Mouse (Mus musculus) ovary, postnatal 14 days (tissue): ENCODE data around the gene Morn2.
"Not testable (repeated sequence)": the region's sequence is repeated elsewhere in the genome, so short reads cannot be mapped to it uniquely, and the experiment has no call there.

Source experiments
- DNase-seq: peaks from one replicate; pipeline ENCODE4 v3.0.0; 2022; ENCODE audit warnings: low spot score

The Morn2 gene

DNA sequence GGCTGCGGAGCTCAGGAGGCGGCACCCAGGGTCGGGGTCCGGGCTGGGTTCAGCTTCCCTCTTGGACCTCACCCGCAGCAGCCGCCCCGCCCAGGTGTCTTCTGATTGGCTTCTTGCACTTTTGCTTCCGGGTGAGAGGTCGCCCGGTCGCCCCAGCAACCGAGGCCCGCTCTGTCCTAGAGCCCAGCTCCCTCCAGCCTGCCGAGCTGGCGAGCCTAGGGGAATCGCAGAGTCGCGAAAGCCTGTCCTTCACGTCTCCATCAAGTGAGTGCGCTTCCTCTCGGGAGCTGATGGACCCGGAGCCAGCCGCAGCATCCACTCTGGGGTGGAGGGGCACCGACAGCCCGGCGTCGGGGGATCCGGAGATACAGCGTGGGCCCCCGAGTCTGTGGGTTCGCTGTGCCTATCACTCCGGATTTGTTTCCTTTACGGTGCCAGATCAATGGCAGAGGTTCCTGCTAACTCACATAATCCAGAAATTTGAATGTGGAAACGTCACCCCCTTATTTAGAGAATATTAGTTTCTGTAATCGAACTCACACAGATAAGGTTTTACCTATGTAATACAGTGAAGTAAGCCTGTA, at the start of gene Morn2, which contains the start of gene Dhx57:
Gene Morn2 (plus strand): TSS at position 130 of the 584 bp plus-strand sequence.
Gene Dhx57 (minus strand): TSS at position 403 of the 584 bp plus-strand sequence.
- DNase-seq = peak; percentile 98

DNA sequence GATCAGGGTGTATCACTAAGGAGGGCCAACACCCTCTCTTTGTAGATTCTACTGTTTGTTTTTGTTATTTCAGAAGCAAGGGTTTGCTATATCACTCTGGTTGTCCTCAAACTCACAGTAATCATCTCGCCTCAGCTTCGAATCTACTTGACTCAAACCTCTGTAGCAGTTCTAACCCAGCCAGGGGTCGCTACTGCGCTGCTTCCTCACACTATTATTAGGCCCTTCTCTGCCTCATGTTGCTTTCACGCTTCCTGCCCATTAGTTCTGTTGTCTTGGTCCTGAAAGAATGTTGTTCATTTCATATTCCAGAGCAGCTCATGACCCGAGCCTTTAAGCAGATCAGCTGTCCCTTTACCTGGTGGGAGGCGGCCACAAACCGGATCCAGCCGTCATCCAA, 48.4 kb upstream of the Morn2 start:
- DNase-seq = no peak

DNA sequence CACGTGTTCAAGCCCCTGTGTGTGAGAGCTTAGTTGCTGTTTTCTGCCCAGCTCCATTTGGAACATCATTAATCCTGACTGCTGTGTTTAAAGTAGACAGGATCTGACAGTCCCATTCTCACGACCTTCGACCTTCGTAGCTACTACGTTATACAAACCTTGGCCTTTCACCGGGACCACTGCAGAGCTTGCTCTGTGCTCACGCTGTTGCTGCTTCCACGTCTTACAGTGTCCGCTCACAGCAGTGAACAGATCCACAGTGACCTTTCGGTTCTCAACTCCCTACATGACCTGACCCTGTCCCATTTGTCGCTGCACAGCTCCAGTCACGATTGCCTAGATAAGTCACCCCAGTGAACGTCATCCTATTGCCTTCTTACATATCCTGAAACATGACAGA, 46.9 kb upstream of the Morn2 start:
- no peak for DNase-seq

DNA sequence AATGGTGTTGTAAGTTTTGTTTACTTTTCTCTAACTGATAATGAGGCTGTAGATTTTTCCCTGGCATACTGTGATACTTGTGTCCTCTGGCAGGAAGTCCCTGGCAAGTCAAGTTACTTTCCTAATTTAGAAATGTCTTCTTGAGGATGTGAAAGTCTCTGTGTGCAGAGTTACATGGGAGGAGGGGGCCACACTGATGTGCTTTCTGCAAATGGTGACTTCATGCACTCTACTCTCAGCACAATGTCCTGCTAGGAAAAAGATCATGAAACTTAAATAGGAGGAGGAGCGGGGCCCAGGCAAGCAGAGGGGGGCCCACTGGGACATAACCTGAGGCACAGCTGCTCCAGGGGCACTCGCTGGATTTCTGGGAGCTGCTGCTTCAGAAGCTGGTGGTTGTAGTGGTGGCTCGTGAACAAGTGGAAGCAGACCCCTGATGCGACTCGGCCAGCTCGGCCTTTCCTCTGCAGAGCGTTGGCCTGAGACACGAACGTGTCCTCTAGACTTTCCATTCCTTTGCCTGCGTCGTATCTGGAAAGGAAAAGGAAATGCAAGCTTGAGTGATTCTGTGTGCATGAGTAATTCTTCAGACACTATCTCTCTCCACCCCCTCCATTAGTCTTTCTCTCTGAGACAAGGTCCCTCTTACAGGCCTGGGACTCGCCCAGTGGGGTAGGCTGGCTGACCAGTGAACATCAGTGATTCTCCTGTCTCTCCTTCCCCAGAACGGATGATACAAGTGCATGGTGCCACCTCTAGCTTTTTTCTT, 37.1 kb upstream of the Morn2 start:
- no peak for DNase-seq

DNA sequence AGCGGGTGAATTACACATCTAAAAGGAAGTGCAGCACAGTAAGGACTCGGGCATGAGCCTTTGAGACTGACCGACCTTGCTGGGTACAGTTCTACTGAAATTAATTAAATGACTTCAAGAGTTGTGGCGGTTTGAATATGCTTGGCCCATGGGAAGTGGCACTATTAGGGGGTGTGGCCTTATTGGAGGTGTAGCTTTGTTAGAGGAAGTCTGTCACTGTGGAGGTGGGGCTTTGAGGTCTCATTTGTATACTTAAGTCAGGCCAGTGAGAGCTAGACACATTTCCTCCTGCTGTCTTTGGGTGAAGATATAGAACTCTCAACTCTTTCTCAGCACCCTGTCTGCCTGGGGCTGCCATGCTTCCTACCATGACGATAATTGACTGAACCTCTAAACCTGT, 35.6 kb upstream of the Morn2 start:
- DNase-seq = no peak

DNA sequence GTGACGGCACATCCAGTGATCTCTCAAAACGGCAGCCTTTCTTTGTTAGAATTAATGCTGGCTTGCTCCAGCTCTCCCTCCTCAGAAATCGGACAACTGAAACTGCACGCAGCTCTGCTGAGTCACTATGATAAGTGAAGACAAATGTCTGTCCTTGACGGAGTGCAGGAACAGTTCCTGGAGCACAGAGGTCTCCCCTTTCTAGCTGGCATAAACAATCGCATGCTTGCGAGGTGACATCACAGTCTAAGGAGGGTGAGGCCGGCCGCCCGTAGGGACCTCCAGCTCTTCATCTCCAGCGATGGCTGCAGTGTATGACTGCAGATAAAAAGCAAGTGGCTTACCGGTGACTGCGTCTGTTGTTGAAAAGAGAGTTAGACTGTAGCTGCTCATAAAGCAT, 34.8 kb upstream of the Morn2 start:
- peak; percentile 27 for DNase-seq

DNA sequence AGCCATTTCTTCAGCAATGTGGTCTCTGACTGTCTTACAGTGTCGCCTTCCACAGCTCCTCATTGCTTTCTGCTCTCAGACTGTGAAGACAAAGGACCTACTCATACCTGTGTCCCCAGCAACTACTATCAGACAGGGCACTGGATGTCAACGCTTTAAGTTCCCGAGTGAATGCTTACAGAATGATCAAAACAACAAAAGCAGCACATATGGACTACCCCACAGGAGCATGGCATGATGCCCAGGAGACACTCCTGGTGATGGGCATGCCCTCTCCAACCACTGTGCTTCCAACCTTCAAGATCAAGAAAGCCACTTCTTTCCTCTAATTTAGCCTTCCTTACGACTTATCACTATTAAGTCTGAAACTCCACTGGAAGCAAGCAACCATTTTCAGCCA, 22.9 kb upstream of the Morn2 start:
- DNase-seq = no peak

DNA sequence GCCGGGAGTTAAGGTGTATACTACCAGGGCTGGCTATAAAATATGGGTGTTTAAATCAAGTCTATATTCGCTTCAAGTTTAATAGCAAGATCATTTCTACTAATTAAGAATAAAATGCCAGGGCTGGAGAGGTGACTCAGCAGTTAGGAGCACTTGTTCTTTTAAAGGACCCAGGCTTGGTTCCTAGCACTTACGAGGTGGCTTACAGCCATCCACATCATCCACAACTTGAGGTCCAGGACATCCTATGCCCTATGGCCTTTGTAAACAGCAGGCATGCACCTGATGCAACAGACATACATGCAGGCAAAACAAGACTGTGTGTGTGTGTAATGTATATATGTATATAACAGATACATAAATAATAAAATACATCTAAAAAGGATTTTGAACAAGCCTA, 21.9 kb upstream of the Morn2 start:
- no peak for DNase-seq

DNA sequence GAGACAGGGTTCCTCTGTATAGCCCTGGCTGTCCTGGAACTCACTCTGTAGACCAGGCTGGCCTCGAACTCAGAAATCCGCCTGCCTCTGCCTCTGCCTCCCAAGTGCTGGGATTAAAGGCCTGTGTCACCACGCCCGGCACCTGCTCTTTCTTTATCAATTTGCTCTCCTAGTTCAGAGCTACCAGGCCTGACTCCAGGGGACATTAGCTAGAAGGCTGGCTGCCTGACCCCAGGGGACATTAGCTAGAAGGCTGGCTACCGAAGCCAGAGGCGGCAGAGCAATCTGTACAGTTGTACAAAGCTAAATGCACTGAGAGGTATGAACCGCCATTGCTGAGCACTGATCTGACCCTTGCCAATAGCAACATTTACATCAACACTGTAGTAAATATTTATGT, 19.4 kb upstream of the Morn2 start:
- not testable (repeated sequence) for DNase-seq

DNA sequence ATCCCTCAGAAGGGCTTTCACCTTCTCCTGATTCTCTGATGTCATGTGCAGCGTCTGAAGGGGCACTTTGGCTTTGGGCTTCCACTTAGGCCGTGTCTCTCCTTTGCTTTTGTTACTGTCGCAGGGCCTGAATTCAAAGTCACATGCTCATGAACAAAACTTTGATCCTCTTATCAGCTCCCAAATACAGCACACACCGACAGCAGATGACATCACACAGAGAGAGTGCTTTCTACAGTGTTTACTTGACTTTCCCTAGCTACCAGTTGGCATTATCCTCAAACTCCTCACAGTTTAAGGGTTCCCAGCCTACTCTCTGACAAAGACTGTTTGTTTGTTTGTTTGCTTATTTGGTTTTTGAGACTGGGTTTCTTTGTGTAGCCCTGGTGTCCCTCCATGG, 11.7 kb upstream of the Morn2 start:
- DNase-seq = no peak

DNA sequence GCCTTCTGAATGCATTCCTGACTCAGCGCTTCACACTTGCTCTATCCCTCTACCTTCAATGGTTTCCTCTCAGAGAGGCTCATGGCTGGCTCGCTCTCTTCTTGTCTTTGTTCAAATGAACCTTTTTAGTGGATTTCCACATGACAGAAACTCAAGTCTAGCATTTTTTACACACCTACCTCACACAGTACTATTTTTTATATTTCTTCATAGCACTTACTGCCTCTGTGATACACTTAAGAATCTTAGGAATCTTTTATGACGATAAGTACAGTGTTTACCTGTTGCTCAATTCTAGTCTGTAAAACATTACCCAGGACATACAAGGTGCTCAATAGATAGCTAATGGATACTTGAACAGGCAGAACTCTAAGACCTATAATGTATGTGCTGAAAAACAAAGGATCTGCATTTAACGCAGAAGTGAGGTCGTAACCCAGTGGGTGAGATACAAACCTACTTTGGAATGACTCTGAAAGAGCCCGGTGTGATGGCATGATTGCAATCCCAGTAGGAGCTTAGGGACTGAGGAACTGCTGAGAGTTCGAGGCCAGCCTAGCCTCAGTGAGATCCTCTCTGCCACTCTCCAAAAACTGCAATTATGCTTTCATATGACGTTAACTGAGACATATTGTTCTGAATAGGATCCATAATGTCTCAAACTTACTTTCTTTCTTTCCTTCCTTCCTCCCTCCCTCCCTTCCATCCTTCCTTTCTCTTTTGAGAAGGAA, 10.5 kb upstream of the Morn2 start:
- no peak for DNase-seq

DNA sequence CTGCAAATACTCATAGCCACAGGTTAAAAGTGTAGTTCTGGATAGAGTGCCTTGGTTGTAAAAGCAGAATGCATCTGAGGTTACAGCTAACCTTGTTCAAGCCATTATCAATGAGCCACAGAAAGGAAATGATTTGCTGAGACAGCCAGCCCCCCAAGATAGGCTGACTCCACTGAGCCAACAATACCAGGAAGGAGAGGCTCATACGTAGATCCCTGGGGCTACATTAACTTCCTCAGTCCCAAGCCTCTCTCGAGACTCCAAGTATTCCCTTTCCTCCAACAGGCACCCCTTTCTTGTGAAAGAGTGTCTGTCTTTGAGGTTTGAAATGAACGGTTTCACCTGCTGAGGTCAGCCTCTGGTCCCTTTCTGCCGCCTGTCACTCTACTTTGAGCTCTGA, 5.6 kb upstream of the Morn2 start:
- no peak for DNase-seq

DNA sequence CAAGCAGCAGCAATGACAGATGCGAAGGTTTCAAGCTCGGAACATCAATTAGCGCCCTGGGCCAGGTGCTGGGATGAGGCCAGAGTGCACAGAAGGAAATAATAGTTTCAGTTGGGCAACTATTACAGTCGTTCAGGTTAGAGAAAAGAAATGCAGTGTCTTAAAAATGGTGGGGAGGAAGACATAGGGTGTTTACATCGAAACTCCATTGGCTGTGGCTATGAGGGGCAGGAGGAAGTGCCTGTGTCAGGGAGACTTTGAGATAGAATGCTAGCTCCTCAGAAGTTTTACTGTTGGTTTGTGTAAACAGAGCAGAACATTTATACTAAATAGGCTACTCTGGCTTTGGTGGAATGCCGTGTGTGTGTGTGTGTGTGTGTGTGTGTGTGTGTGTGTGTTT, 2.0 kb upstream of the Morn2 start:
- no peak for DNase-seq

DNA sequence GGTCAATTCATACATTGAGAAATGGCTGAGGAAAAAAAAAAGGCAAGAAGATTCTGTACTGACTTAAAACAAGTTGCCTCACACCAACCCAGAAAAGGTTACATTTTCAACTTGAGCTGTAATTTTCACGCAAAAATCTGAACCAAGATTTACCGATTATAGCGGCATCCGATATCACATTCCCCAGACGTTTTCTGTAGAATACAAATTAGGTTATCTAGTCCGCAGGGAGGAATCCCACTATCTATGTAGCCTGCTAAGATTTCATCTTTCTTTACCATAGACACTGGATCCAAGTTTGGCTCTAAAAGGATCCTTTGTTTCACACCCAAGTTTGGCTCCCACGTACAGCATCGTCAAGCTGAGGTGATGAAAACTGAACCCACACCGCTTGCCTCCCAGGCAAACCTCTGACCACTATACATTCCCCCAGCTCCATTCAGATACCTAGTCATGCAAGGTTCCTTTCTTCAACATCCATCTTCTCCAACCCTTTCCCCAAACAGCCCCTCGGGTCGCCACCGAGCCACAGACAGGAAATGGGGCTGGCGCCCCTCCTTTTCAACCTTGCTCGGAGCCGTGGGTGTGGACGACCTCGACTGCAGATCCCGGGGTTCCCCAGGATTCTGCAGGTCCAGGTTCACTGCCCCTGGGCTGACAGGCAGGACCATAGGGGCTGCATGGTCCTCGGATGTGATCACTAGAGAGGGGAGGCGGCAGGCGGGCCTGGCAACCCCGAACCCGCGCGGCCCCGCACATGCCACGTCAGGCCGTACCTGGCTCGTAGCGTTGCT, 526 bp upstream of the Morn2 start:
- DNase-seq = no peak

DNA sequence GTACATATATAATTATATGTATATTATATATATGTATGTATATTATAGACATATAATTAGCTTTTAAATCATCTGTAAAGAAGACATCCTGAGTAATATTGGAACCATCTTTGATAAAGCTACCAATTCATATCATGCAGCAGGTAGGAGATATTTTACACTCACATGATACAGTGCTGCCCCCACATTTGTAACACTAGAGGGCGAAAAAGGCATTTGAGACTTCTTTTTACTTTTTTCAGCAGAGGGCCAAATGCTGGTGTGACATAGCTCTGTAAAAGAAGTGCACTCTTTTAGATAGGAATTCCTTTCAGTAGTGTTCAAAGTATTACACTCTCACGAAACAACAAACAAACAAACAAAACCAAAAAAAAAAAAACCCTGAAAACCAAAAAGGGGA, 1.1 kb downstream of the Morn2 start:
- peak; percentile 14 for DNase-seq

DNA sequence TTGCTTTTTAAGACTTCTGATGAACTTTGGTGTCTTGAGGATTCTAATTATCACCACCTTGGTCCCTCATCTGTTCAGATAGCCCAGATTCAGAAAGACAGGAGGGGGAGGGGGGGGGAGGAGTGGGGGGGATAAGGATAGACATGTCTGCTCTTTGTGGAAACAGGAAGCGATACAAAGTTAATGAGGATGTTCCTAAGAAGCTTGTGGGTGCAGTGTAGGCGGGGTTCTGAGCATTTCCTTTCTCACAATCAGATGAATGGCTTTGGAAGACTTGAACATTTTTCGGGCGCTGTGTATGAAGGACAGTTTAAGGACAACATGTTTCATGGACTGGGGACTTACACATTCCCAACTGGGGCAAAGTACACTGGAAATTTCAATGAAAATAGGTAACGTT, 5.3 kb downstream of the Morn2 start:
- no peak for DNase-seq

DNA sequence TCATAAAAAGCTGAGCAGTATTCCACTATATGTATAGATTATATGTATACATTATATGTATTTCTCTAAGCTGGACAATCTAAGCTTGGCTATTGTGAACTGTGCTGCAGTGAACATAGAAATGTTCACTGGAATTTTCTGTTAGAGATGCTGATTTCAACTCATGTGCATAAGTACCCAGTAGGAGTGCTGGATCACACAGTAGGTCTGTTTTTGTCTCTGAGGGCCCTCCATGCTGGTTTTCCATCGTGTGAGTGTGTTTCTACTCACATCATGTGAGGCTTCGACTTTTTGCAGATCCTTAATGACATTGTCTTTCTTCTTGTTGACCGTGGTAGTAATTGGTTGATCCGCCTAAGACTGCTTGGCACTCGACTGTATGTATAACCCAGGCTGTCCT, 8.8 kb downstream of the Morn2 start:
- no peak for DNase-seq

DNA sequence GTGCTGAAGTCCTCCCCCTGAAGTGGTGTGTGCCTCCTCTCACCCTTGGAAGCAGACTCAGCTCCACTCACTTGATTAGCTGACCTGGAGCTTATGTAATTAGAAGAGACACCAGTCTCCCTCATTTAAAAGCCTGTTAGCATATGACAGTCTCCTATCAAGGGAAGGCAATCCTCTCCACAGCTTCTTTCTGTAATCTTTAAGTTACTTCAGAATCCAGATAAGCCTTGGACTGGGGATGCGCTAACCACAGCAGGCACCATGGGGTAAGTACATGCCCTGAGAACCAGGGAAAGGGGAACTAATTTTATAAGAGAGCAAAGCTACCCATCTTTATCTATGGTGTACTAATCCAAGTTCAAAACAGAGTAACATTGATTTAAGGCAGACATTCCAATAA, 17.2 kb downstream of the Morn2 start, which contains the start of gene Arhgef33:
Gene Arhgef33 (plus strand): TSS at position 157 of the 400 bp plus-strand sequence.
- no peak for DNase-seq

DNA sequence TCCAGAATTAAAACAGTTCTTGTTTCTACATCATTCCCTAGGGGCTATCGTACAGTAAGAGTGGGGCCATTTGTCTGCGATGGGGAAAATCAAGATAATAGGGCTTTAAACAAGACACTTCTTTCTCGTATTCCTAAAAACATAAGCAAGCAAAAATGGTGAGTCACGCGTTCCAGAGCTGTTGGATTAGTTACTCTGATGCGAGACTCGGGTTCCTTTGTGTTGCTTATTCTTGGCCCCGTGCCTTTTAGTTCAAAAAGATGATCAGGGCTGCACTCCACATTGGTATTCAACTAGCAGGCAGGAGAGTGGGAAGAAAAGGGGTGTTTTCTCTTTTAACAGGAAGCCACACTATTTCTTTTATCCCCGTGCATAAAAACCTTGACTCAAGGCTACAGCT, 21.8 kb downstream of the Morn2 start:
- no peak for DNase-seq

DNA sequence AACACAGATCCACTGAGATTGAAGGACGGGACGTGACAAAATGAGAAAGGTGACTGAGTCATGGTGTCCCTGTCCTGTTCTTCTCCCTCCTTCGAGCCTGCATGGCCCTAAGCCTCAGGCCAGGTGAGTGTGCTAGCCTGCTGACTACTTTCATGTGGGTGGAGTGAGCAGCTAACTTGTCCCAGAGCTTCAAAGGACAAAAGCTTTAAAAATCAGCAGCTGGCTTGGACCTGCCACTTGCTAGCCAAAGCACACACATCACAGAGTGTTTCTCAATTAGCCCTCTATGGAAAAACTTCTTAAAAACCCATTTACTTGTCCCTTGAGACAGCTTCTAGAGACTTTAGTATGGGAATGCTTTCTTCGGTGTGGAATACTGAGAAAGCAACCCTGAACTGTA, 22.4 kb downstream of the Morn2 start:
- DNase-seq = no peak

DNA sequence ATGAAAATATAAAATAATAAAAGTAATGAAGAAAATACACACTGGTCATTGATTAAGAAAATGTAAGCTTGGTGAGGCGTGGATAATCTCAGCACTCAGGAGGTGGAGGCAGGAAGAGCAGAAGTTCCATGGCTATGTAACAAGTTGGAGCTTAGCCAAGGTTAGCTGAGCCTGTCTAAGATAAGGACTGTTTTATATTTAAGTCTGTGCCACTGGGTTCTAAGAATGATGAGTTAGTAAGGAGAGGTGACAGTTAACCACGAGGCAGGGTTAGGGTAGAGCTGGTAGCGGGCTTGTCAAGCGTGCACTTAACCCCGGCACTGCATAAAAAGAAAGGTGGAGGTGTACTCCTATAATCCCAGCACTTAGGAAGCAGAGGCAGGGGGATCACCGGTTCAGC, 32.2 kb downstream of the Morn2 start:
- no peak for DNase-seq

DNA sequence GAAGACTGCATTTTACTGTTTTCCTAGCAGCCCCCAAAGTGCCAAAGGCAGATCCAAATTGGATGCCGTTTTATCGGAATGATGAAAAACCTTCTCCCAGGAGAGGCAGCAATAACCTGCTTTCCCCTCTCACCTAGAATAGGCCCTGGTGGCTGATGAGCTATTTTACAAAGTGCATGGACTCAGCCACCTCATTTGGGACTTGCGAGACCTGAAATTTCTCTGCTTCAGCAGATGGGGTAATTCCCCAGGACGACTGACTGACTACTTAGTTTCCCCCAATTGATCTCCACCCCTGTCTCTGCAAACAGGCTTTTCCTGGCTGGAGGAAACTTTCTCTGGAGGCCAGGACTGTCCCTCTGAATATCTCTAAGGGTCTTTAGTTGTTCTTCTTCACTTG, 33.0 kb downstream of the Morn2 start:
- no peak for DNase-seq
